Mouse (Mus musculus): ENCODE measurements around the gene Afap1.

DNA sequence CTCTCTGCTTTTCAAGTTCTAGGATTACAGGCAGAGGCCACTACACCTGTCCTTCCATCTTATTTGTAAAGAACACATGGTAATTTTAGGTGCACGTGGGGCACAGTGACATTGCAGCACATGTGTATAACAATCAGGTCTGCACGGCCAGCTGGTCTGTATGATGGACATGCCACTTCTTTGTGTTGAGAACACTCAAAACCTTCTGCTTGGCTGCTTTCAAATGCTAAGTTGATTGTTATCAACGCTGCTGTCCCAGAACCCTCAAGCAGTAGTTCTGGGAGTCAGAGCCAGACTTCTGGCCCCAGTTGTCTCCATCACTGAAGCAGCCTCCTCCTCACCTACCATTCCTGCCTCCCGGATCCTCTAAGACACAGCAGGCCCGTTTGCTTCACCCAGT lies 23.5 kb downstream of the Afap1 start:
- TF ChIP-seq POLR2A (IDR thresholded peaks at IDR 0.05; ENCODE audit: control insufficient read depth in 1 of 2, insufficient read depth in 1 of 2, low read depth in 1 of 2, low read length in 2 of 2, poor library complexity in 1 of 2) (no peak), ELF1 (IDR thresholded peaks at IDR 0.05; ENCODE audit: low read depth, low read length) (no peak), ETS1 (IDR thresholded peaks at IDR 0.05; ENCODE audit: low read depth, low read length) (no peak), RCOR1 (IDR thresholded peaks at IDR 0.05; ENCODE audit: low read depth, low read length) (no peak), CTCF (IDR thresholded peaks at IDR 0.05 in 2 of 3, conservative IDR thresholded peaks at IDR 0.05 in 1 of 3; ENCODE audit: control insufficient read depth in 1 of 3, insufficient read depth in 1 of 3, low read depth in 2 of 3, low read length in 3 of 3, poor library complexity in 1 of 3, severe bottlenecking in 1 of 3) (no peak), EP300 (IDR thresholded peaks at IDR 0.05; ENCODE audit: low read depth in 1 of 2, low read length in 2 of 2) (no peak), POLR2AphosphoS2 (IDR thresholded peaks at IDR 0.05; ENCODE audit: low read length) (no peak), MAZ (IDR thresholded peaks at IDR 0.05; ENCODE audit: low read depth, low read length) (no peak), JUND (IDR thresholded peaks at IDR 0.05; ENCODE audit: low read depth, low read length) (no peak), NRF1 (IDR thresholded peaks at IDR 0.05; ENCODE audit: insufficient read depth, low read depth, low read length, poor library complexity, severe bottlenecking) (no peak), HCFC1 (IDR thresholded peaks at IDR 0.05; ENCODE audit: low read depth, low read length) (no peak), CHD1 (IDR thresholded peaks at IDR 0.05; ENCODE audit: low read depth, low read length) (no peak), ZMIZ1 (IDR thresholded peaks at IDR 0.05; ENCODE audit: low read depth, low read length) (no peak), NELFE (IDR thresholded peaks at IDR 0.05; ENCODE audit: low read depth, low read length) (no peak)
